Mouse (Mus musculus) mesoderm, embryonic 11.5 days (tissue): Measurements from ENCODE around the gene Crygs.
"Not testable (repeated sequence)": the region's sequence is repeated elsewhere in the genome, so short reads cannot be mapped to it uniquely, and the experiment has no call there.

Experiments used
- DNase-seq: peaks from one replicate; pipeline ENCODE4 v3.0.0-alpha.2; 2012; ENCODE audit warnings: low read depth, low spot score

The Crygs gene

GRCm38 (mm10) chr16:22789908-22790367, 21.4 kb downstream of the Crygs start:
- DNase-seq, result no peak

GRCm38 (mm10) chr16:22782686-22783085, 28.7 kb downstream of the Crygs start:
- DNase-seq, result no peak

DNA sequence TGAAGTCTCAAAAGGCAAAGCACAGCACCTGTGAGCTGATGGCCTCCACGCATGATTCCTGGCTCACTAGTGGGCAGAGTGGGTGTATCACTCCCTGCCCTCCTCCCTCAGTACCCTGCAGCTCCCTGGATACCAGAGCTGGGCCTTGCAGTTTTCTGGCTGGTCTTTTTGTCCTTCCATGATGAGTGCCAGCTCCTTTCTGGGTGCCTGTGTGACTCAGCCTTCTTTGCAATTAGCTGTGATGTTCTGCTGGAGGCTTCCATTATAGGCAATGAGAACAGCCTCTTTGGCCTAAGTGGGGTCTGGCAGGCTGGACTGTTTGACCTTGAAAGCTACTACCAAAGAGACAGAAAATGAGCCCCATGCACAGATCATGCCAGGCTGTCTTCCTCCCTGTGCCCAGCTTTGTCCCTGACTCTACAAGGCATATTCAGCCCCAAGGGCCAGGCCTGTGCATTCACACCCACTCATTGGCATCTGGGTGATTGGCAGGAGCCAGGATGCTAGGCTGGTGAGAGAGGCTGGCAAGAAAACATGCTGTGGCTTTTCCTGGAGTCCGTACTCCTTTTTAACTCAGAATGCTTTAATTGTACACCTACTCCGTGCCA, 32.0 kb downstream of the Crygs start:
- no peak for DNase-seq

GRCm38 (mm10) chr16:22778296-22778695, 33.1 kb downstream of the Crygs start:
- not testable (repeated sequence) for DNase-seq

- DNase-seq, result no peak
Measured at GRCm38 (mm10) chr16:22775471-22775985, 35.8 kb downstream of the Crygs start.

GRCm38 (mm10) chr16:22768661-22769060, 42.7 kb downstream of the Crygs start:
- no peak for DNase-seq

DNA sequence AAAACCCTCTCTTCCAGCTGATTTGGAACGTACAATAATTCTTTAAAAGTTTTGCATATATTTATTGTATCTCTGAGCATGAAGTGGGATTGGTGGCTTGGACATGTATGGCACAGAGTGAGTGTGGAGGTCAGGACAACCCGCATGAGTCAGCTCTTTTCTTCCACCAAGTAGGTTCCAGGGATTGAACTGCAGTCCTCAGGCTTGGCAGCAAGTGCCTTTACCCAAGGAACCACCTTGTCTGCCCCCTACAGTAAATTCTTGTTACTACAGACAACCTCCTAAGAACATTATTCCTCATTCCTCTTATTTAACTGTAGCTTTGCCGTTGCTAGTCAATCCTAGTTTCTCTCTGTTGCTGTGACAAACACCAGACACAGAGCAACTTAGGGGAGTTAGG, 44.0 kb downstream of the Crygs start:
- no peak for DNase-seq

DNA sequence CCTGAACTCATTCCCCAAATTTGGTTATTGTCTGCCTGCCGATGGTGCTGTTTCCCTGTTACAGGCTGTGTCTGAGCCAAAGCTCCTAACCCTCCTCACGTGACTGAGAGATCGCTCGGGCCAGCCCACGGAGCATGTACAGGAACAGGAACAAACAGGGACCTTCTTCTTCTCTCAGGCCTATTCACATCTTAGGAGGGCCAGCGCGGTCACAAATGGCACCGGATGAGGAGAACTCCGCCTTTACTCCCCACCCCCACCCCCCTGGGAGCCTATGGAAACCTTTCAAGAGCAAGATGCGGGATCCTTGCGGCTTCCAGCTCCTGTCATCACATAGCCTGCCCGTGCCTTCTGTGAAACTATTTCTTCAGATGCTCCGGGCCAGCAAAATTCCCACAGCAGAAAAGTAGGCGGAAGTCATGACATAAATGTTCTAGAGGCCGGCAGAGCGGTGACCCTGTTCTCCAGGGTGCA, 44.6 kb downstream of the Crygs start:
- DNase-seq, result no peak

- DNase-seq, result no peak
Measured at GRCm38 (mm10) chr16:22765531-22765930, 45.8 kb downstream of the Crygs start.
